Mouse (Mus musculus): Measurements from ENCODE around the gene Sgsm3.

The Sgsm3 gene

DNA sequence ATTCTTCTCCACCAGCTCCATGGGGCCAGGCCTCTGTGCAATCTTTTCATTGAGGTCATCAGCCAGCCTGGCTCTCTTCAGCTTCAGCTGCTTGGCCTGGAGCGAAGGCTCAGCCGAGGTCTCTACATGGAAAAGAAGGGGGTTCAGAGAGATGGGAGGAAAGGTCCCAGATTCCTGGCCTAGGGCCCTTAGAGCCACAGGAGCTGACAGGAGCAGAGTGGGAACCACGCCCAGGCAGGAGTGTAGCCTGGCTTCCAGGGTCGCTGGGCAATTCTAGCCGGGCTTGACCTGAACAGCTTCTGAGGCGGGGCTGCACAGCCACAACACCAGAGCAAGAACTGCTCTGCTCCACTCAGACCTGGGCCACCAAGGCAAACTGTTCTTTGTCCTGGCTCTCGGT is 44.9 kb downstream of the Sgsm3 start:
- in situ Hi-C loops (cut with MboI, MseI), result no loop called here

DNA sequence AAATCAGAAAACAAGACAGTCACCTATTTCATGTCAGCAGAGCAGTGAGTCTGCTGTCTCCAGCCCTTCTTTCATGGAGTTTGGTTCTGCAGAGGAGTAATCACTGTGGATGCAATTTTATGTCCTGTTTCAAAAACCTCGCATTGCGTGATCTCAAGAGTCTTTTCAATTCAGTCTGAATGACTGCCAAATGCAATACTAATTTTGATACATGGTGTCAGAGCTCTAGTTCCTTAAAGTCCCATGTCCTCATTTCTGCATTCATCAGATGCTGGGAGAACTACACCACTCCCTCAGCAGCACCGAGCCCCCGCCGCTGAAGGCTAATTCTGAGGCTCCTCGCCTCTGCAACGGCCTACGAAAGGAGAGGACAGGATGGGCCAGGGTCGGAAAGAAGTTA is 46.3 kb downstream of the Sgsm3 start:
- in situ Hi-C loops (cut with MboI, MseI), result no loop called here

DNA sequence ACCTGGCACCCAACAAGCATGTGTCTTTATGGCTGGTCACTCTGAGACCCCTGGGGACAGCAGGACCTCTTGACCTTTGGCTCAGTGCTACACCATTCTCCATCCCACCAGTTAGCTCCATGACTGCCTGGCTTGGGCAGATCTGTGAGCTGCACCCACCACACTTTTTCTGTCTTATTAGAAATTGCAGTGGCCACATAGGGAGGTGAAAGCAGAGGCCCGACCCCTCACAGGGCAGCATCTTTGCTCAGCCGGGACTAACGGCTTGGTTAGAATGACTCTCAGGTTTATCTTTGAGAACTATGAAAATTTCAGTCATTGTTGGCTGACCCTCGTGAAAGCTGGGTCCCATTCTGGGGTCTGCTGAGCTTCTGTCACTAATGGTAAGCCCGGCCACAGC is 49.3 kb downstream of the Sgsm3 start:
- in situ Hi-C loops (cut with MboI, MseI), result no loop called here

DNA sequence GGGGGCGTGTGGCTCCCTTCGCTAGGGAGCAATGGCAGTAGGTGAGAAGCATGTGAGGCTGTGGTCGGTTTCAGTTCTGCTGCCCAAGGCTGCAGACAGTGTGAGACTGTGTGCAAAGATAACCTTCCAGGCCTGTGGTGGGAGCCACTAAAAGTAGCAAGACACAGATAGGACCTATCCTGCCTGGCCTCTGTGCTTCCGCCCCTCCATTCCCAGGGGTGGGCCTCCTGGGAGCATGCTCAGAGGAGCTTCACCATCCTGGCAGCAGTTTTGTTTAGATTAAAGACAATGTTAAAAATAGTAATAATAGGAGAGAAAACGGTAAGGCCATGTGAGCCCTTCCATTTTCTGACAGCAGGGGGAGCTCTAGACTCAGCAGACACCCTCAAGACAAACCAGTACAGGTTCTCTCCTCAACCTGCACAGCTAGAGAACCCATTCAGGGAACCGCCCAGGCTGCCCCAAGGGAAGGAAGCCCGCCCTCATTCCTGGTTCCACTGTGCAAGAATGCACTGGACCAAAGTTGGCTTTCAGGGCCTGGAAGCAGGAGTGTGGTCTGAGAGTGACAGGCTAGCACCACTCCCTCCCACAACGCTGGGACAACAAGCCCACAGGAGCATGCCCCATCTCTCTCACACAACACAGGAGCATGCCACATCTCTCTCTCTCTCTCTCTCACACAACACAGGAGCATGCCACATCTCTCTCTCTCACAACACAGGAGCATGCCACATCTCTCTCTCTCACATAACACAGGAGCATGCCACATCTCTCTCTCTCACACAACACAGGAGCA is 50.0 kb downstream of the Sgsm3 start:
- in situ Hi-C loops (cut with MboI, MseI), result no loop called here

DNA sequence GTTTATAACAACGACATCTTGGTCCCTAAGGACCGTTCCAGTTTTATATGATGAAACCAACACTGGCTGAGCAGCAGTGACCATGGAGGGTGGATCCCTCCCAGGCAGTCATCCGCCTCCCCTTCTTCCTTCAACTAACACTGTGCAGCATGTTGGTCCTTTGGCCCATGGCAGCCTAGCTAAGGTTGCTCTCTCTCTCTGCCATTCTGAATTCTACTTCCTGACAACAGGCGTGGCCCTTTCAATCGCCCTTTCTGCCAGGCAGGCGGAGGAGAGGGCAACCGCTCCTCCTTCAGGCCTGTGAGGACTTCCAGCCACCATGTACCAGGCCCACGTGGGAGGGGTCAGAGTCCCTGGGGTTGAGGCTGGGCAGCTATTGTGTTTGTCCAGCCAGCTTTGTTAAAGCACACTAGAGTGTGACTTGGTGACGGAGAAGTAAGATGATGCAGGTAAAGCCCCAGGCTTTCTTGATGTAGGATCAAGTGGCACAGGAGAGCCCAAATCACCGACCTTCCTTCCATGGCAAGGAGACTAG is 53.4 kb downstream of the Sgsm3 start:
- in situ Hi-C loops (cut with MboI, MseI), result no loop called here

DNA sequence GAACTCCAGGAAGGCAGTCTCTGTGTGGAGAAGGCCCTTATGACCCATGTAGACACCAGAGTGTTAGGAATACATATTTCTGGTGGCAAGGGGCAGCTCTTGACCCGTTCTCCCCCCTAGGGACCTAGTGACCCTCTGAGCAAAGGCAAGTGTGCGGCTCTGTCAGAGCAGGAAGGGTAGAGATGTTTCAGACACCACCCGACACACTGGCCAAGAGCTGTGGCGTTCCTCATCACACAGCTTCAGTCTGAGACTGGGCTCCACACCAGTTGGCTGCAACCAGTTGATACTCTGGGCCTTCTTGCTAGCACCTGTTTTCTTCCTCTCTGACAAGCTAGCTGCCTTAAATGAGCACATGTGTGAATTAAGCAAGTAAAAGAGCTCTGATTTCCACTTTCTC is 54.0 kb downstream of the Sgsm3 start:
- in situ Hi-C loops (cut with MboI, MseI), result no loop called here

DNA sequence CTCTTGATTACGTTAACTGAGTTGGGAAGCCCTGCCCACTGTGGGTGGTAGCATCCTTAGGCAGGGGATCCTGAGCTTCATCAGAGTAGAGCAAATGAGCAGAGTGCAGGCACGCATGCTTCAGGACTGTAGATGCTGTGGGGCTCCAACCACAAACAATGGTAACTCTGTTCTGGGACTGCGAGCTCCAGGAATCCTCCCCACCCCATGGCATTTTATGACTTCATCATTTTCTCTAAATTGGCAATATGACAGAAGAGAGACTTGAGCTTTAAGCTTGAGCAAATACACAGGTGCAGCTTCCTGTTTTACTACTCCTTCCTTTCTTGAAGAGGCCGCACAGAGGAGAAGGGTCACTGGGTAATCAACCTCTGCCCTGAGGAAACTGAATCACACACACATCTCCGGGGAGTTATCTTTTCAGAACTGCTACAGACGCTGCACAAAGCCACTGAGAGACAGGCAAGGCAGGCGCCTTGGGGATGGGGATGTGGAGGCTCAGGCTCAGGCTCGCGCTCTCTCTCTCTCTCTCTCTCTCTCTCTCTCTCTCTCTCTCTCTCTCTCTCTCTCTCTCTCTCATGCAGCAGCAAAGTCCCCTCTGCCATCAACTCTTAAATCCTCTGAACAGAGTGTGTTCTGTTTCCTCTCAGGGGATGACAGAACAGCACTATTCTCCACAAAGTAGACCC is 55.5 kb downstream of the Sgsm3 start:
- in situ Hi-C loops (cut with MboI, MseI), result no loop called here

DNA sequence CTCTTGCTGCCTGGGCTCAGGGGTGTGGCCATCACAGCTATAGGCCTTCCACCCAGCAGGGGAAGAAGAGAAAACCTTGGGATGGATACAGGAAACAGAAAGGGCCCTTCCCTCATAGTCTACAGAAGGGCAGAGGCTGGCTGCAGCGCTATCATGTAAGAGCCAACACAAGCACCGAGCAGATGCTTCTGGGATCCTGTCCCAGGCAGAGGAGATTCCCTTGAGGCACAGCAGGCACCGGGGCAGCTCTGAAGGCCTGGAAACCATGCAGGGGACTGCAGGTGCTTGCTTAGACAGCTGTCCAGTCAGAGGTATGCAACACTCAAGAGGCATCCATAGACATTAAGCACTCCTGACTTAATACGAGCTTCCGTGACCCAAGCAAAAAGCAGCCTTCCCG is 56.6 kb downstream of the Sgsm3 start:
- in situ Hi-C loops (cut with MboI, MseI), result no loop called here

DNA sequence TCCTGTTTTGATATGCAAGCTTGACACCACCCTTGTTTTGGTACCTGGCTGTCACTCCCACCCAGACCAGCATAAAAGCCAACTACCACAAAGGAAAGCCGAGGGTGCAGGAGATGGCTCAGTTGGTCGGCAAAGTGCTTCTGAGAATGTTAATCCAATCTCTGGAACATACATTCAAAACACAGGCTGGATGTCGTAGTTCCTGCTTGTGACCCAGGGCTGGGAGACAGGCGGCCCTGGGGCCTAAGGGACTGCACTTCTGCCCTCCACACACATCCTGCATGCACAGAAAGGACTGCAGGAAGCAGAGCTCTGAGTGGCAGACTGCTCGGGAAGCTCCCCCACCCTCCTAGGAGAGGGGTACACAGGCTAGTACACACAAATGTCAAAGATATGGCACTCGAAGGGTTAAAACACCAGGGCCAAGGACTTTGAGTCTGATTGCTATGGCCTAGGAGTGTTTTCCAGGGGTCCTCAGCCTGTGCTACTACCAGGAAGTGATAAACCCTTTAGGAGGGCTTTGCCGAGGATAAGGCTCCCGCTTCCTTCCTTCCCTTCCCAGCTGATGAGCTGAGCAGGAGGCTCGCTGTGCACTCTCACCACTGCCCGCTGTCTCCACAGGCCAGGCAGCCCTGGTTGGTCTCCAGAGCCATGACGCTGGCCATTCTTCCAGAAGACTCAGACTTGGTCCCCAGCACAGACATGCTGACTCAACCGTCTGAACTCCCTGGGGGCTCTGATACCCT is 58.0 kb downstream of the Sgsm3 start:
- in situ Hi-C loops (cut with MboI, MseI), result no loop called here

DNA sequence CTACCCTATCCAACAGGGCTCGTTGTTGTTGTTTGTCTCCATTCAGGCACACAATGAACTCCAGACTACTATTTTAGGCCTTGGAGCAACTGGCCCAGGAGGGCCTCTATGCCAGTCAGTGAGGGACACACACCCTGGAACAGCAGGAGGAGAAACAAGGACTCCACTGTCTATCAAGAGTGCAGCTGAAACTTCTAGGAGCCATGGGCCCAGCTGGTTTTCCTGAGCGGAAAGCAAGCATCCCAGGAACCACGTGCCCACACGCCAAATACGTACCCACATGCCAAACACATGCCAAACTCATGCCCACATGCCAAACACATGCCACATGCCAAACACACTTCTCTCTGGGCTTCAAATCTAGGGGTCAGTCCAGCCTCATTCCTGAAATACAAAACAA is 60.9 kb downstream of the Sgsm3 start:
- in situ Hi-C loops (cut with MboI, MseI), result no loop called here

DNA sequence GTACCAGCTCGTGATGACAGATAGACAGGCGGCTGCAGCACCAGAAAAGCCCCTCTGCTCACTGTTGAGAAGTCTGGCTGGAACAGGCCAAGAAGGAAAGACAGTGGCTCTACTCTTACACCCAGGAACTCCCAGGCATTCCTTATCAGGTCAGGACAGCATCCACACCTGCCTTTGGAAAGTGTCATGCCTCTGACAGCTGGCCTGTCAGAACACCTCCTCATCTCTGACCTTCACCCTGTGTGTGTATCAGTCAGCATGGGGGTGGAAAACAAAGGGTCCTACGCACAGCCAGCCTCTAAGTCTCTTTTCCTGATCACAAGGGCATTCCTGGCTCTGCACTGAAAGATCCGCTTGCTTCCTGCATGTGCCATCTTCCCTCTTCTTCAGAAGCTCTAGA is 64.2 kb downstream of the Sgsm3 start:
- in situ Hi-C loops (cut with MboI, MseI), result loop anchor here (10.0 kb wide), 1 partner anchor 463 kb away; no protein-coding TSS in a partner anchor

DNA sequence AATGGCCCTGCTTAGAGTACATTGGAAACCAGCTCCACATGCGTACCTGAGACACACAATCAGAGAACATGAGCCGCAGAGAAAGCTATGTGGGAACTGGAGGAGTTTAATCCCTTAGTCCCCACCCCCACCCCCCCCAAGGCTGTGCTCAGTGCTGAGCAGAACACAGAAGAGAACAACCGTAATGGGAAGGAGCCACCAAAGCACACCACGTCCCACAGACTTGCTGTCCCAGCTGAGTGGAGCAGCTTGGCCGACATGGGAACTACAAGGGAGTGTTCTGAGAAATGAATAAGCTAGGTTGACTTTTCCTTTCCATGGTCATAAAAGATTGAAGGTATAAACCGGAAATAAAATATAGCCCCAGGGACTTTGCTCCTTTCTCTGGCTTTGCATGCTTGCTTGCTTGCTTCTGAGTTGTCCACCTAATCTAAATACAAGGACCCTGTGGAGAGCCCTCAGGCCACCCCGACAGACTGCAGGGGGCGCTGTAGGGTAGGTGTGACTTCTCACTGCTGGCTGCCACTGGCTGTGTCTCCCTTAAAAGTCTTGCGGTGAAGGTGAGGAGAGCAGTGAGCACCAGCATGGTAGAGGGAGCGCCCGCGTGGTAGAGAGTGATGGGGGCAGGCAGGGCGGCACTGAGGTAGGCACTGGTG is 64.8 kb downstream of the Sgsm3 start:
- in situ Hi-C loops (cut with MboI, MseI), result loop anchor here (10.0 kb wide), 1 partner anchor 462 kb away; no protein-coding TSS in a partner anchor

DNA sequence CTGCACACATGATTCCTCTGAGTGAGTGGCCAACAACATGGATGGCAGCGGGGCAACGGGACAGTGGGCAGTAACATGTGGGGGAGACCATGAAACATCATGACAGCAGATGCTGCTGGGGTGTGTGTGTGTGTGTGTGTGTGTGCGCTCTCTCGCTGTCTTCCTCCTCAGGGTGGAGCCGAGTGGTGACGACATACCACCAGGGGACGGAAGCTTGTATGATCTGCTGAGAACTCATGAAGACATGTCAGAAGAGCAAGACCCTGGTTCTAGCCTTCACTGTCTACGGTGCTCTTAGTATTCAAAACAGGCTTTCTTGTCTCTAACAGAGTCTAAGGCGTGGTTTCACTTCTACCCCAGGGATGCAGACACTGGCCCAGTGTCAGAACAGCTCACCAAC is 66.9 kb downstream of the Sgsm3 start:
- in situ Hi-C loops (cut with MboI, MseI), result loop anchor here (10.0 kb wide), 1 partner anchor 460 kb away; no protein-coding TSS in a partner anchor

DNA sequence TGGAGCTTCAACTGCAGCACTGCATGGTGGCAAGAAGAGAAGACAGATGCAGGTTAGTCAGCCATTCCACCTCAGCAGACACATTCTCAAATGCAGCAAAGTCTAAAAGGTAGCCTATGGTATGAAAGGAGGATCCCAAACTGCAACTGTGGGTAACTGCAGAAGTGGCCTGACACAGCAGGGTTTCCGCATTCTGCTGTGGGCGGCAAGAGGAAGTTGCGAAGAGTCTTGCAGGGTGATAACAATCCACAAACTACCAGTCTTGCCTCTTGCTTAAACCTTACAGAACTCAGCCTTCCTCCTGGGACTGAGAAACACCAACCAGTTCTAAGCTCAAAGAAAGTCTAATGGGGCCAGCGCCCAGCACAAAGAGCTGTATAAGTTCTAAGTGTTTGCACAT is 67.8 kb downstream of the Sgsm3 start:
- in situ Hi-C loops (cut with MboI, MseI), result loop anchor here (10.0 kb wide), 1 partner anchor 459 kb away; no protein-coding TSS in a partner anchor

DNA sequence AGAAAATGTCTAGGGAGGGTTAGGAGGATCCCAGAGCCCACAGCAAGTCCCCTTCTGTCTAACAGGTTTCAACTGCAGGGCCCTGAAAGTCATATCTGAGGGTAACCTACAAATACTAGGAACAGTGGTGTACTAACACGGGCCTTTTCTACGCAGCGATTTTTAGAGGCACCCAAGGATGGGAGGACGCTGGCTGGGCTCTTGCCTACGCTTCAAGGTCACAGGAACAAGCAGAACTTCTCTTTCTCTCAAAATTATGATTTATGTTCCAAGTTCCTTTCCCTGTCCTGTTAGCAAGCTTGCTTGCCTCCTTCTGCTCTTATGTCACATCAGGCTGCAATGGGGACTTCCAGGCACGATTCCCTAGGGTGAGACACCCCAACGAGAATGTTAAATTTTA is 68.5 kb downstream of the Sgsm3 start:
- in situ Hi-C loops (cut with MboI, MseI), result loop anchor here (10.0 kb wide), 1 partner anchor 459 kb away; no protein-coding TSS in a partner anchor

DNA sequence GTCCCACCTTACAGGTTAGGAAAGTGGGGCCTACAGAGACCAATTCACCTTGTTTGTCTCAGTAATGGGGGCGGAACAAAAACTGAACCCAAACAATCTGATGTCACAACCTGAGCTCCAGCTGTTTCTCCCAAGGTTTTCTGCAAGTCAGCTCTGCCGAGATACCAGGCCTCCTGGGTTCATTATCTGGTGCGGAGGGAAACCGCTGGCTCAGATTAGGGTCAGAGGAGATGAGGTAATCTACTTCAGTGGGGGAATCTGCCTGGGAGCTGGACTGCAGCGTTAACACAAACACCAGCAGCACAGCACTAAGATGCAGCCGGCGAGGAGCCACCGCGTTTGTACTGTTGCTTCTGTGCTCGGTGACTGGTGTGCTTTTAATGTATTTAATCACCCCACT is 69.9 kb downstream of the Sgsm3 start:
- in situ Hi-C loops (cut with MboI, MseI), result loop anchor here (10.0 kb wide), 1 partner anchor 457 kb away; no protein-coding TSS in a partner anchor

DNA sequence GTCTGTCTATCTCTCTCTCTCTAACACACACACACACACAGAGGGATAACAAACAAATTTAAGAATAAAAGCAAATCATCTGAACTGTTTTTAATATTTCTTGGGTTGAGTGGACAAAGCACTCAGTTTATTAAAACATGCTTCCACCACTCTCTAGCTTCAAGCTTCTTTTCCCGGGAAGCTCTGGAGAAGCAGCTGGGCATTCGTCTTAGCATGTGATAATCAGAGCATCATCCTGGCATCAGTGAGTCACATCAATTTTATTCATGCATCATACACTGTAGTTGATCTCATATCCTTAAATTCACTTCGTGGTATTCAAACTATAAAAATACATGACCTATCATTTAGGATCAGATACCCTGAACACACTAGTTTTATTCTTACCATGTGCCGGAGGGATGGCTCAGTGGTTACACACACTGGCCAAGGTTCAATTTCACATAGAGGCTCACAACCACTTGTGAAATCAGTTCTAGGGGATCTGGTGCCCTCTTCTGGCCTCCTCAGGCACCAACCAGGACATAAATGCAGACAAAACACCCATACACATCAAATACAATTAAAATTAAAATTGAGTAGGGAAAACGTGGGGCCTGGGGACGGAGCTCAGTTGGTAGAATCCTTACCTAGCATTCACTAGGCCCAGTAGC is 72.0 kb downstream of the Sgsm3 start:
- in situ Hi-C loops (cut with MboI, MseI), result loop anchor here (10.0 kb wide), 1 partner anchor 455 kb away; no protein-coding TSS in a partner anchor

DNA sequence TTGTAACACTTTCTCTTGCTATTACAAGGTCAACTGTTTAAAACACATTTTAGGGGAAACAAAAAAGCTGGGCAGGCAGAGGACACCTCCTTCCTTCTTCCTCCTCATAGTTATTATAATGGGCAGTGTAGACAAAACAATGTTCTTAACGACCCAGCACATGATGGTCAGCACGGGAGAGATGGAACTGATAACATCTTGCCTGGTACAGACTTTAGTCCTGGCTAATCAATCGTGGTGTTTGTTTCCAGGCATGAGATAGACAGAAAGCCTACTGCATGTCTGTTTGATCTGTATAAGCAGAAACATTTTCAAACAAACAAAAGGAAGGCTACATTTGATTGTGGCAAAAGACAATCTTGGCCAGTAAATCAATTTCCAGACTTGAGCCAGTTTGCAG is 72.9 kb downstream of the Sgsm3 start:
- in situ Hi-C loops (cut with MboI, MseI), result no loop called here

DNA sequence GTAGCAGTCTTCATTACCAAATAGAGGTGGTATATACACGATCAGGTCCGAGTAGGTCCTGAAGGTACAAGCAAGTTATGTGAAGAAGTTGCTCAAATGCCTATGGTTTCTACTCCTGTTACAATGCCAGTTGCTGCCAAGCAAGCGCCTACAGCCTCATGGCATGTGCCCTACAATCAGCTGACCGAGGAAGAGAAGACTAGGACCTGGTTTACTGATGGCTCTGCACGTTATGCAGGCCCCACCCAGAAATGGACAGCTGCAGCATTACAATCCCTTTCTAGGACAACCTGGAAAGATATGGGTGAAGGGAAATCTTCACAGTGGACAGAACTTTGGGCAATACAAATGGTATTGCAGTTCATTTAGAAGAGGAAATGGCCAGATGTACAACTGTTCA is 74.9 kb downstream of the Sgsm3 start:
- in situ Hi-C loops (cut with MboI, MseI), result no loop called here

DNA sequence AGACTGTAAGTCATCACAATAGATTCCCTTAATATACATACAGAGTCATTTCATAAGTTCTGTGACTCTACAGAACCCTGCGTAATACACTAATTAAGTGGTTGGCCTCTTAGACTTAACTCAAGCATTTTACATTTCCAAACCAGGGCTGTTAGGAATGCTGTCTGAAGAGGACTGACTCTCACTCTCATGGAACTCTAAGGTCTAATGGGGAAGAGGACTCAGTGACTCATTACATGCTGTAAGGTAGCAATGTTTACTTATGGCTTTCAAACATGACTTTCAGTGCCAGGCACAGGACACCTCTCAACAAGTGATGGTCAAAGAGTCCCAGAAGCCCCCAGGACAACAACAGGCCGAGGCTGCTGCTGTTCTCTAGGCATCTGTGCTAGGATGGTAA is 77.9 kb downstream of the Sgsm3 start:
- in situ Hi-C loops (cut with MboI, MseI), result no loop called here

DNA sequence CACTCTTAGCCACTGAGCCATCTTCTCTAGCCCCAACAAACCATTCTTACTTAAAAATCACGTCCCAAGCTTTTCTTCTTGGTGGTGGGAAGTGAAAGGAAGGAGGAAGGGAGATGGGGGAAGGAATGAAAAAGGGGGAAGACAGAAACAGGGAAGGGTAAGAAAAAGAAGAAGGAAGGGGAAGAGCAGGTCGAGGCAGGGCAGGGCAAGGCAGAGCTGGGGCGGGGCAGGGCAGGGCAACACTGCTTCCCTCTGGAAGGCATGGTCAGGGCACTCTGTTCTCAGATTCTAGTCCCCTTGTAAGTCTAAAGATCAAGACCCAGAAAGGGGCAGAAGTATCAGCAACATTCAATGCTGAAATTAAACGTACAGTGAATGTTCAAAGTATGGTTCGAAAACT is 80.2 kb downstream of the Sgsm3 start:
- in situ Hi-C loops (cut with MboI, MseI), result no loop called here

Measured in T-helper 1 cell (primary cell).